Mouse (Mus musculus) bone marrow macrophage, adult 2 months (primary cell): ENCODE results near the gene Ube2v1.

Experiments used
- CTCF ChIP-seq: IDR thresholded peaks from 2 replicates; pipeline ENCODE4 v1.5.1; 2012; ENCODE audit warnings: low read depth, mild to moderate bottlenecking, low read length, moderate library complexity
- POLR2A ChIP-seq: IDR thresholded peaks from 2 replicates; pipeline ENCODE4 v1.6.1; 2012; ENCODE audit warnings: mild to moderate bottlenecking, low read depth, low read length, borderline replicate concordance

DNA sequence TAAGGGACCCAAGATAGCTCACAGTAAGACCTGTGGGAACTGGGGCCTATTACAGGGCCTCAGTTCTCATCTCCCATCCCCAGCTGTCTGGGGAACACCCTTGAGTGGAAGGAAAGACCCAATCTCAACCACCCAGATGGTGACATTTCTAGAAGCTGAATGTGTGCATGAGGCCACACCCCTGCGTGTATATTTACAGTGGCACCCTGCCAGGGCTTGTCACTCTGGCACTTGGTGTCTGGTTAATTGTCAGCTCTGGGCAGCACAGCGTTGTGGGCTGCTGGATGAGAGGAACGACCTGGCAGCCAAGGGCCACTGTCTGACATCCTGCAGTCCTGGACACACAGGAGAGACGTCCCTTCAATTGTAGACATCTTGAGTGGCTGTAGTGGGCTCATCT is 3.0 kb downstream of the Ube2v1 start:
- no peak for TF ChIP-seq CTCF
- TF ChIP-seq POLR2A: no peak
